Mouse (Mus musculus): ENCODE measurements around the gene Cald1. TPM values are rescaled to one million over a fixed set of nuclear protein-coding genes. Genes with fewer than 3 reads are reported as not detected.

Cald1 gene
- total and polyA plus RNA-seq, 2 experiments, result 44.6 to 61.0 TPM

GRCm38 (mm10) chr6:34777981-34778668 is 179.8 kb downstream of the Cald1 start:
- Histone ChIP-seq H3K27me3 (ENCODE audit: control insufficient read depth, insufficient read depth, low read length) (no peaks in the 10 kb centered on the region), H3K36me3 (ENCODE audit: control insufficient read depth, insufficient read depth, low read length) (peaks cover 6% of the 10 kb centered on the region), H3K4me1 (ENCODE audit: control insufficient read depth, insufficient read depth, low read length) (peaks cover 2% of the 10 kb centered on the region; the same call in 1 of the 2 replicates), H3K4me3 (ENCODE audit: insufficient read depth, low read depth, low read length) (no peak overlapping the region), H3K27ac (replicated peaks; ENCODE audit: insufficient read depth, low read depth, low read length) (no peak overlapping the region), H3K79me2 (ENCODE audit: control insufficient read depth, insufficient read depth, low read length) (no peaks in the 10 kb centered on the region), H3K9ac (ENCODE audit: low read depth, low read length) (no peak overlapping the region)
- TF ChIP-seq CTCF (IDR thresholded peaks at IDR 0.05; ENCODE audit: low read depth, low read length), result peak; percentile 14; the same call in 1 of the 2 replicates
- no peak for TF ChIP-seq POLR2A (IDR thresholded peaks at IDR 0.05; ENCODE audit: extremely low read depth, insufficient read depth, low read length)
- peak; percentile 54 for DNase-seq (ENCODE audit: extremely low read depth, low read depth, low spot score)
- WGBS, result 66% methylated on average over 10 of the region's 10 CpGs

GRCm38 (mm10) chr6:34780231-34780942 is 182.1 kb downstream of the Cald1 start, which contains the start of gene Agbl3:
Gene Agbl3, plus strand, starts transcription at chr6:34780432.
- TF ChIP-seq CTCF (IDR thresholded peaks at IDR 0.05; ENCODE audit: low read depth, low read length), result 0 out of 2 replicates have a peak, but pooled peaks have one; percentile 2
- no peak for TF ChIP-seq POLR2A (IDR thresholded peaks at IDR 0.05; ENCODE audit: extremely low read depth, insufficient read depth, low read length)
- WGBS, result under 1% methylated on average over 76 of the region's 81 CpGs
- H3K4me1 ChIP-seq (ENCODE audit: control insufficient read depth, insufficient read depth, low read length), result peaks cover 2% of the 10 kb centered on the region; the same call in 1 of the 2 replicates

GRCm38 (mm10) chr6:34780943-34781289 is 182.6 kb downstream of the Cald1 start:
- TF ChIP-seq CTCF (IDR thresholded peaks at IDR 0.05; ENCODE audit: low read depth, low read length) (no peak), POLR2A (IDR thresholded peaks at IDR 0.05; ENCODE audit: extremely low read depth, insufficient read depth, low read length) (no peak)
- peak overlapping the region; percentile 82 for H3K4me3 ChIP-seq (ENCODE audit: insufficient read depth, low read depth, low read length)
- no peaks in the 10 kb centered on the region for H3K27me3 ChIP-seq (ENCODE audit: control insufficient read depth, insufficient read depth, low read length)
- no peaks in the 10 kb centered on the region for H3K79me2 ChIP-seq (ENCODE audit: control insufficient read depth, insufficient read depth, low read length)
- peaks cover 2% of the 10 kb centered on the region; the same call in 1 of the 2 replicates for H3K4me1 ChIP-seq (ENCODE audit: control insufficient read depth, insufficient read depth, low read length)
- no peak for DNase-seq (ENCODE audit: extremely low read depth, low read depth, low spot score)
- H3K27ac ChIP-seq (replicated peaks; ENCODE audit: insufficient read depth, low read depth, low read length), result peak overlapping the region; percentile 82
- peak overlapping the region; percentile 85 for H3K9ac ChIP-seq (ENCODE audit: low read depth, low read length)
- H3K36me3 ChIP-seq (ENCODE audit: control insufficient read depth, insufficient read depth, low read length), result peaks cover 2% of the 10 kb centered on the region; the same call in 1 of the 2 replicates
- WGBS, result under 1% methylated on average over 13 of the region's 13 CpGs

More at GRCm38 (mm10) chr6:34780231-34780942, 182.1 kb downstream of the Cald1 start, which contains the start of gene Agbl3:
- peak within 1 kb of the TSS; percentile 85 for H3K9ac ChIP-seq (ENCODE audit: low read depth, low read length)
- no peaks in the 10 kb centered on the region for H3K36me3 ChIP-seq (ENCODE audit: control insufficient read depth, insufficient read depth, low read length)
- no peaks in the 10 kb centered on the region for H3K27me3 ChIP-seq (ENCODE audit: control insufficient read depth, insufficient read depth, low read length)
- H3K4me3 ChIP-seq (ENCODE audit: insufficient read depth, low read depth, low read length), result peak within 1 kb of the TSS; percentile 82
- DNase-seq (ENCODE audit: extremely low read depth, low read depth, low spot score), result peak; percentile 79
- H3K79me2 ChIP-seq (ENCODE audit: control insufficient read depth, insufficient read depth, low read length), result no peaks in the 10 kb centered on the region
- peak within 1 kb of the TSS; percentile 82 for H3K27ac ChIP-seq (replicated peaks; ENCODE audit: insufficient read depth, low read depth, low read length)

- no peak for TF ChIP-seq POLR2A (IDR thresholded peaks at IDR 0.05; ENCODE audit: extremely low read depth, insufficient read depth, low read length)
- TF ChIP-seq CTCF (IDR thresholded peaks at IDR 0.05; ENCODE audit: low read depth, low read length), result no peak
- Histone ChIP-seq H3K9ac (ENCODE audit: low read depth, low read length) (no peak overlapping the region), H3K27me3 (ENCODE audit: control insufficient read depth, insufficient read depth, low read length) (no peaks in the 10 kb centered on the region), H3K79me2 (ENCODE audit: control insufficient read depth, insufficient read depth, low read length) (no peaks in the 10 kb centered on the region), H3K27ac (replicated peaks; ENCODE audit: insufficient read depth, low read depth, low read length) (no peak overlapping the region), H3K4me1 (ENCODE audit: control insufficient read depth, insufficient read depth, low read length) (peaks cover 2% of the 10 kb centered on the region; the same call in 1 of the 2 replicates), H3K4me3 (ENCODE audit: insufficient read depth, low read depth, low read length) (no peak overlapping the region), H3K36me3 (ENCODE audit: control insufficient read depth, insufficient read depth, low read length) (peaks cover 2% of the 10 kb centered on the region; the same call in 1 of the 2 replicates)
- DNase-seq (ENCODE audit: extremely low read depth, low read depth, low spot score), result no peak
- WGBS, result 76% methylated on average over 1 of the region's 1 CpGs
These were observed 184.2 kb downstream of the Cald1 start for GRCm38 (mm10) chr6:34782493-34782892.

GRCm38 (mm10) chr6:34796881-34797280 is 198.6 kb downstream of the Cald1 start:
- no peaks in the 10 kb centered on the region for H3K36me3 ChIP-seq (ENCODE audit: control insufficient read depth, insufficient read depth, low read length)
- no peaks in the 10 kb centered on the region for H3K4me1 ChIP-seq (ENCODE audit: control insufficient read depth, insufficient read depth, low read length)
- no peak overlapping the region for H3K9ac ChIP-seq (ENCODE audit: low read depth, low read length)
- H3K79me2 ChIP-seq (ENCODE audit: control insufficient read depth, insufficient read depth, low read length), result no peaks in the 10 kb centered on the region
- H3K27me3 ChIP-seq (ENCODE audit: control insufficient read depth, insufficient read depth, low read length), result no peaks in the 10 kb centered on the region
- DNase-seq (ENCODE audit: extremely low read depth, low read depth, low spot score), result no peak
- H3K27ac ChIP-seq (replicated peaks; ENCODE audit: insufficient read depth, low read depth, low read length), result no peak overlapping the region
- TF ChIP-seq CTCF (IDR thresholded peaks at IDR 0.05; ENCODE audit: low read depth, low read length) (no peak), POLR2A (IDR thresholded peaks at IDR 0.05; ENCODE audit: extremely low read depth, insufficient read depth, low read length) (no peak)
- WGBS, result 89% methylated on average over 3 of the region's 3 CpGs
- H3K4me3 ChIP-seq (ENCODE audit: insufficient read depth, low read depth, low read length), result no peak overlapping the region
